Mouse (Mus musculus): ENCODE results near the gene Nfam1.

DNA sequence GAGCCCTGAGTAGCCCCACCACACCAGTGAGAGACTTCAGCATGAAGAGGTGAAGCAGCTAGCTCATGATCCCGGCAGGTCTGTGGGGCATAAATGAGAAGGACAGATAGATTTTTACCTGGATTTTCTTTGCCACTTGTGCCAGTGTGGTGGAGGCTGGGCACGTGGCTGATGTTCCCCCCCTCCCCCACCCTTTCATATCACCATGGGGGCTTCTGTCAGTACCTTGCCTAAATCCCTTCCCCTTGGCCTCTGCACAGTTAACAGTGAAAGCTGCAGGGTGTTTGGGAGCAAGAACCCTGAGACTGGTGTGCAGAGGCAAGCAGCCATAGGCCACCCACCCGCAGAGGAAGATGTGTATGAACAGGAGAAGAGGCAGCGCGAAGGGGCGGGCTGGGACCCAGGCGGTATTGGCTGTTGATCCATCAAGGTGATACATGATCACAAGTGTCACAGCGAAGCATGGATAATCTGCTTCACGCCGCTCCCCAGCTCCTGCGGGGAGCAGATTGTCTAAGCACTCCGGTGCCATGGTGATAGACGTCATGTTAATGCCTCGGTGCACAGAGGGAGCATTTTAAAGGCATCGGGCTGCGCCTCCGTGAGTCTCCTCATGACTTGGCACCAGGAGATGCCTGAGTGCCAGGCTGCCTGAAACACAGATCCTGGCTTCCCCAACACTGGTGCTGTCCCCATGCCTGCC lies 1.3 kb upstream of the Nfam1 start:
- no peak for TF ChIP-seq POLR2A (IDR thresholded peaks at IDR 0.05; ENCODE audit: control insufficient read depth, low read depth, low read length)
- no peak for TF ChIP-seq CTCF (IDR thresholded peaks at IDR 0.05; ENCODE audit: control insufficient read depth, insufficient read depth, insufficient replicate concordance, low read depth, low read length)

All from testis, adult 2 months (tissue).